Mouse (Mus musculus): ENCODE measurements at regions not wholly inside any gene's neighbourhood (a gene's known extent, or its start where the extent isn't known, plus 50 kb on each side); places are given as distances from the start of the nearest gene placed in this dataset.

DNA sequence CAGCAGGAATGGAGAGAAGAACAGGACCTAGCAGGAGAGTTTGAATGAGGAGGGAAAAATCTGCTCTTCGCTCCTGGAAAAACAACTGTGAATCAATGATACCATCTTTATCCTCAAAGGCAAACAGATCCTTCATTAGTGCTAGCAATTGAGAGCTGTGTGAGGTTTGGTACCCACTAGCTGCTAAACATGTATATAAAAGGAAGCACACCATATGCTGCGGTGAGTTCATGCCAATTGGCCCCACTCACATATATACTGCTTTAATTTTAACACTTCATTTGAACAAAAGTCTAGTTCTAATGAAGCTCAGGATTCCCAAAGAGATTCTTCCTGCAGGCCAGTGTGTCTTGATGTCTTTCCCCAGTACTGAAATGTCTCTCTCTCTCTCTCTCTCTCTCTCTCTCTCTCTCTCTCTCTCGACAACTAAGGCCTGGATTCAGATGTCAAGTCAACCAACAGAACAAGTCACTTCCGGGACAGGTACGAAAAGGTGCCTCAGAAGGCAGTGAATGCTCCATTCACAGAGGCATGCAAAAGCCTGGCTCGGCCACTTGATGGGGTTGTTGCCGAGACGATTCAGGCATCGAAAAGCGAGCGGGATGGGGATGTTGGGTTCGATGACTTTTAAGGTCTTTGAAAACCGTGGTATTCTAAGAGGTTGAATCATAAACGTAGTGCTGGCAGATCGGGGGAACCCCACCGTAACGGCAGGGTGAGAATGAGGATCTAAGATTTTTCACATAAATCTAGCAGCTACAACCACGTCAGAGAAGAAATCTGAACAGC, 226.4 kb upstream of the Nr4a3 start:
- Histone ChIP-seq H3K4me3 (ENCODE audit: low read depth, low read length) (no peak overlapping the region), H3K36me3 (ENCODE audit: control insufficient read depth, insufficient read depth, low read length) (no peaks in the 10 kb centered on the region), H3K27ac (ENCODE audit: low read depth, low read length) (no peak overlapping the region), H3K9ac (ENCODE audit: low read length) (no peak overlapping the region), H3K4me2 (no peak overlapping the region), H3K4me1 (ENCODE audit: control insufficient read depth, insufficient read depth, low read length) (no peaks in the 10 kb centered on the region), H3K27me3 (ENCODE audit: control insufficient read depth, insufficient read depth, low read length) (no peaks in the 10 kb centered on the region), H3K9me3 (ENCODE audit: control insufficient read depth, low read length) (no peaks in the 10 kb centered on the region)
- 91% methylated on average over 18 of the region's 18 CpGs for WGBS
- DNase-seq (ENCODE audit: low spot score, missing footprints) (no peak), ATAC-seq (ENCODE audit: low FRiP score) (no peak)

DNA sequence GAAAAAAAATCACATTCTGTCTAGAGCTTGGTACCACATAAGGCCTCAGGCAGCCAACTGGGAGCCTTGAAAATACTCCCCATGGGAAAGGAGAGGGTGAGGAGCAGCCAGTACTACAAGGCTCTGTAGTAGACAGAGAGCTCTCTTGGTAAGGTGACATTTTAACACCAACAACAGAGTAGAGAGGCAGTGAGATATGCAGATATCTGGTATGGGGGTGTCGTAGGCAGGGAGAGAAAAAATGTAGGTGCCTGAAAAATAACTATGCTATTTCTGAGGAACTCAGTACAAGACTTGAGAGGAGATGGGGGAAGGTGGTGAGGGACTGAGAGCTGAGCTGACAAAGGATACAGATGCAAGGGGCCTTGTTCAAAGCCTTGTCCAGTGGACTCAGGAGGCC, 224.4 kb upstream of the Nr4a3 start:
- 84% methylated on average over 1 of the region's 1 CpGs for WGBS
- H3K36me3 ChIP-seq (ENCODE audit: control insufficient read depth, insufficient read depth, low read length): no peaks in the 10 kb centered on the region
- ATAC-seq (ENCODE audit: low FRiP score) (no peak), DNase-seq (ENCODE audit: low spot score, missing footprints) (no peak)
- no peaks in the 10 kb centered on the region for H3K27me3 ChIP-seq (ENCODE audit: control insufficient read depth, insufficient read depth, low read length)
- H3K4me2 ChIP-seq: no peak overlapping the region
- no peak overlapping the region for H3K27ac ChIP-seq (ENCODE audit: low read depth, low read length)
- no peaks in the 10 kb centered on the region for H3K4me1 ChIP-seq (ENCODE audit: control insufficient read depth, insufficient read depth, low read length)
- H3K9ac ChIP-seq (ENCODE audit: low read length): no peak overlapping the region
- H3K4me3 ChIP-seq (ENCODE audit: low read depth, low read length): no peak overlapping the region
- no peaks in the 10 kb centered on the region for H3K9me3 ChIP-seq (ENCODE audit: control insufficient read depth, low read length)

- Histone ChIP-seq H3K9ac (ENCODE audit: low read length) (no peak overlapping the region), H3K4me3 (ENCODE audit: low read depth, low read length) (no peak overlapping the region), H3K27ac (ENCODE audit: low read depth, low read length) (no peak overlapping the region), H3K27me3 (ENCODE audit: control insufficient read depth, insufficient read depth, low read length) (no peaks in the 10 kb centered on the region), H3K36me3 (ENCODE audit: control insufficient read depth, insufficient read depth, low read length) (no peaks in the 10 kb centered on the region), H3K9me3 (ENCODE audit: control insufficient read depth, low read length) (no peaks in the 10 kb centered on the region), H3K4me1 (ENCODE audit: control insufficient read depth, insufficient read depth, low read length) (no peaks in the 10 kb centered on the region), H3K4me2 (no peak overlapping the region)
- ATAC-seq (ENCODE audit: low FRiP score) (no peak), DNase-seq (ENCODE audit: low spot score, missing footprints) (no peak)
- 86% methylated on average over 9 of the region's 9 CpGs for WGBS
Measured at GRCm38 (mm10) chr4:47823299-47823698, 221.7 kb upstream of the Nr4a3 start.

GRCm38 (mm10) chr4:47824083-47824482, 220.9 kb upstream of the Nr4a3 start:
- no peaks in the 10 kb centered on the region for H3K4me1 ChIP-seq (ENCODE audit: control insufficient read depth, insufficient read depth, low read length)
- H3K4me3 ChIP-seq (ENCODE audit: low read depth, low read length): no peak overlapping the region
- DNase-seq (ENCODE audit: low spot score, missing footprints): no peak
- H3K4me2 ChIP-seq: no peak overlapping the region
- H3K36me3 ChIP-seq (ENCODE audit: control insufficient read depth, insufficient read depth, low read length): no peaks in the 10 kb centered on the region
- no peaks in the 10 kb centered on the region for H3K27me3 ChIP-seq (ENCODE audit: control insufficient read depth, insufficient read depth, low read length)
- no peak for ATAC-seq (ENCODE audit: low FRiP score)
- whole genome bisulfite sequencing: 91% methylated on average over 15 of the region's 15 CpGs
- H3K9me3 ChIP-seq (ENCODE audit: control insufficient read depth, low read length): no peaks in the 10 kb centered on the region
- H3K9ac ChIP-seq (ENCODE audit: low read length): no peak overlapping the region
- H3K27ac ChIP-seq (ENCODE audit: low read depth, low read length): no peak overlapping the region

DNA sequence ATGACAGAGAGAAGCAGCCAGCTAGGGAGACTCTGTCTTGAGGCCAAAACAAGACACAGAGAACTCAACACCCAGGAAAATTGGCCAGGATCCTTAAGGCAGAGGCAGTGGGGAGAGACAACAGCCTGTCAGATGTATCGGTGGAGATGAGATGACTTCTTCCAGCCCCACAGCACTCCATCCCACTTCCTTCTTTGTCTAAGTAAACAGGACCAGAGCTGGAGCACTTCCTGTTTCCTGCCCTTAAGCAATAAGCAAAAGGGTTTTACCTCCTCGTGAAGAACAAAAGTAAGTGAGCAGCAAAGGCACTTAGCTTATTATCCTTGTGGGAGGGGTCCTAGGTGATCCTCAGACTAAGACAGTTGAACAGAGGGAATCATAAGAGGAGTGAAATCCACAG, 212.0 kb upstream of the Nr4a3 start:
- Histone ChIP-seq H3K9ac (ENCODE audit: low read length) (no peak overlapping the region), H3K27me3 (ENCODE audit: control insufficient read depth, insufficient read depth, low read length) (no peaks in the 10 kb centered on the region), H3K9me3 (ENCODE audit: control insufficient read depth, low read length) (no peaks in the 10 kb centered on the region), H3K4me3 (ENCODE audit: low read depth, low read length) (no peak overlapping the region), H3K4me2 (no peak overlapping the region), H3K4me1 (ENCODE audit: control insufficient read depth, insufficient read depth, low read length) (no peaks in the 10 kb centered on the region), H3K36me3 (ENCODE audit: control insufficient read depth, insufficient read depth, low read length) (no peaks in the 10 kb centered on the region), H3K27ac (ENCODE audit: low read depth, low read length) (no peak overlapping the region)
- WGBS: 74% methylated on average over 2 of the region's 2 CpGs
- DNase-seq (ENCODE audit: low spot score, missing footprints) (peak; percentile 44), ATAC-seq (ENCODE audit: low FRiP score) (no peak)

DNA sequence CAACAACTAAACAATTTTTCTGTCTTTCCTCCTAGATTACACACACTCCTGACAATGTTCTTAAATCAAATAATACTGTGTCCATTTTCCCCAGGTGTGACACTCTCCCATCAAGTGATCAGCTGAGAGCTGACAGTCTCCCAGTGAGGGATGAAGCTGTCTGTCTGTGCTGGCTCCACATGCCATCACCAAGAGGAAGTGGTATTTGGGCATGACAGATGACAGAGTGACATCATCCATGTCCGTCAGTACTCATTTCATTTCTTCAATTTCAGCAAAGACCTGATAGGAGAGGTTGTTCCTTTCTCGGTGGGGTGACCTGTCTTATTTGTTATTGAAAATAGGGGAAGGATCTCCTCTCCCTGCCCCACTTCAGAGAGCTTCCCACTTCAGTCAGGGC, 206.5 kb upstream of the Nr4a3 start:
- no peaks in the 10 kb centered on the region for H3K9me3 ChIP-seq (ENCODE audit: control insufficient read depth, low read length)
- DNase-seq (ENCODE audit: low spot score, missing footprints) (peak; percentile 35), ATAC-seq (ENCODE audit: low FRiP score) (no peak)
- H3K27me3 ChIP-seq (ENCODE audit: control insufficient read depth, insufficient read depth, low read length): no peaks in the 10 kb centered on the region
- H3K4me1 ChIP-seq (ENCODE audit: control insufficient read depth, insufficient read depth, low read length): no peaks in the 10 kb centered on the region
- 82% methylated on average over 2 of the region's 2 CpGs for WGBS
- H3K36me3 ChIP-seq (ENCODE audit: control insufficient read depth, insufficient read depth, low read length): no peaks in the 10 kb centered on the region
- no peak overlapping the region for H3K27ac ChIP-seq (ENCODE audit: low read depth, low read length)
- H3K4me2 ChIP-seq: no peak overlapping the region
- H3K9ac ChIP-seq (ENCODE audit: low read length): no peak overlapping the region
- no peak overlapping the region for H3K4me3 ChIP-seq (ENCODE audit: low read depth, low read length)

DNA sequence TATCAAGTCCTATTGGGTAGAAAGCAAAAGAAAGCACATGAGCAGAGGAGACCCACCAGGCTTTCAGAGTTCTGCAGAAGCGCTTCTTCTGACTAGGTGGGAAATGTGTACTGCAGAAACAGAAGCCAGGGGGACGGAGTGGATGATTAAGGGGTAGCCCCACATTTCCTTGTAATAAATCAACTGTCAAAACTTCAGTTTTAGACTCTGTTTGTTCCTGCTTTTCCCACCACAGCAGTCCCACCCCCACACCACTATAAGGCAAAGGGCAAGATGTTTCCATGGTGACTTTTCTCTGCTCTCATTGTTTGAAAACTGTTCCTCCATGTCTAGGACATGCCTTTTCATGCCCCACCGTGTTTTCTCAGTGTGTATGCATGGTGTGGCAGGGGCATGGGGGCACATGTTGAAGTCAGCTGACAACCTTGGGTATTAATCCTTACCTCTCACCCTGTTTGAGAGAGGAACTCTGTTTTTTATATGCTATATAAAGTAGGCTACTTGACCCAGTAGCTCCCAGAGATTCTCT, 202.8 kb upstream of the Nr4a3 start:
- Histone ChIP-seq H3K4me3 (ENCODE audit: low read depth, low read length) (no peak overlapping the region), H3K9me3 (ENCODE audit: control insufficient read depth, low read length) (no peaks in the 10 kb centered on the region), H3K9ac (ENCODE audit: low read length) (no peak overlapping the region), H3K4me2 (no peak overlapping the region), H3K4me1 (ENCODE audit: control insufficient read depth, insufficient read depth, low read length) (no peaks in the 10 kb centered on the region), H3K27me3 (ENCODE audit: control insufficient read depth, insufficient read depth, low read length) (no peaks in the 10 kb centered on the region), H3K27ac (ENCODE audit: low read depth, low read length) (no peak overlapping the region), H3K36me3 (ENCODE audit: control insufficient read depth, insufficient read depth, low read length) (no peaks in the 10 kb centered on the region)
- WGBS: 68% methylated on average over 3 of the region's 3 CpGs
- DNase-seq (ENCODE audit: low spot score, missing footprints) (no peak), ATAC-seq (ENCODE audit: low FRiP score) (no peak)

DNA sequence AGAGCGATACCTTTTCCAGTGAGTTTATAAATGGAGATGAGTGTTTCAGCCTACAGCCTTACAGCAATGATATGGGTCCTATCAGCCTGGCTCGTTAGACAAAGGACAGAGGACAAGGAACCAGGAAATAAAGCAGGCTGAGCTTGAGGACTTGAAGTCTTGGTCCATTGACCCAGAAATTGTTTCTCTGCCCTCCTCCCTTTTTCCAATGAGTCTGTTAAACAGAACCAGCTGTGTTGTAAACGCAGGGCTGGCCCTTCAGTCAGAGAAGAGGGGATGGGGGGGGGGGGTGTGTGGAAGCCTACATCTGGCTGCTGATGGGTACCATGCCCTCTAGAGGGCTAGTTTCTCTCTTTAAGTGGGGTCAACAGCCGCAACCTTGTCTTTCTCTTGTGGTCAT, 199.7 kb upstream of the Nr4a3 start:
- no peaks in the 10 kb centered on the region for H3K36me3 ChIP-seq (ENCODE audit: control insufficient read depth, insufficient read depth, low read length)
- H3K4me2 ChIP-seq: no peak overlapping the region
- no peak for ATAC-seq (ENCODE audit: low FRiP score)
- H3K4me3 ChIP-seq (ENCODE audit: low read depth, low read length): no peak overlapping the region
- no peaks in the 10 kb centered on the region for H3K9me3 ChIP-seq (ENCODE audit: control insufficient read depth, low read length)
- H3K27ac ChIP-seq (ENCODE audit: low read depth, low read length): no peak overlapping the region
- 76% methylated on average over 4 of the region's 4 CpGs for WGBS
- DNase-seq (ENCODE audit: low spot score, missing footprints): no peak
- H3K4me1 ChIP-seq (ENCODE audit: control insufficient read depth, insufficient read depth, low read length): no peaks in the 10 kb centered on the region
- no peaks in the 10 kb centered on the region for H3K27me3 ChIP-seq (ENCODE audit: control insufficient read depth, insufficient read depth, low read length)
- H3K9ac ChIP-seq (ENCODE audit: low read length): no peak overlapping the region

DNA sequence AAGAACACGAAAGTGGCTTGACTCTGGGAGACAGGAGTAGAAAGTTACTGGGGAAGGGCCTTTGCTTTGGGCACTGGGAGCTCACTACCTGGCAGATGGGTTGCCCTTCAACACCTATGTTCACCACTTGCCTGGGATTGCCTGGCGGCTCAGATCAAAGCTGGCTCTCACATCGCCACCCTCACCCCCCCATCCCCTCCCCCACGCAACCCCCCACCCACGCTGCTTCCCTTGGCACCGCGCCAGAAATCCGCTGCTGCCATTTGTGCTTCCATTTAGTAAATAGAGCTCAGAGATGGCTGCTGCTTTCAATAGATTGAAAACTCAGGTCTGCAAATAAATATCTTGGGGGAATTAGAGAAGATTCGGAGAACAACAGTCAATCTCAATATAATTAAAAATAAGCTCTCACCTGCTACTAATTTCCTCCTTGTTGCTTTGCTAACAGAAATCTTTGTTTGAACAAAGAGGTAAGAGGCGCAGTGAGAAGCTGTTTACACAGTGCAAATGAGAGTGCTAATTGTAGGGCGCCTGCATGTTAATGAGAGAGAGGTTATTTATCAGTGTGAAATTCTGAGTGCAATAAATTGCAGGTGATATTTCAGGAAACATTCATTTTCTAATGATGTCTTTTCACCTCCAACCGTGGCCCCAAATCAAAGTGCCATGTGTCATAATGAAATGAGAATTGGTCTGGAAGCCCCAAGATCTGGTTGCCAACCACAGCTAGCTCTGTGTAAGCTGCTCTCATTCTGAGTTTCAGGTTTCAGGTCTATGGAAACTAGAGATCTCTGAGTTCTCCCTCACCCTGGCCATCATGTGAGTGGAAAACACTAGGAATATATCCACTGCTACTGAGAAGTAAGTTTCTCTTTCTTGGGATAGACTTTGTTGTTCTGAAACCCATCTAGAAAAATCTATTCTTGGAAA, 198.3 kb upstream of the Nr4a3 start:
- whole genome bisulfite sequencing: 70% methylated on average over 12 of the region's 12 CpGs
- Histone ChIP-seq H3K4me3 (ENCODE audit: low read depth, low read length) (no peak overlapping the region), H3K4me1 (ENCODE audit: control insufficient read depth, insufficient read depth, low read length) (no peaks in the 10 kb centered on the region), H3K9me3 (ENCODE audit: control insufficient read depth, low read length) (no peaks in the 10 kb centered on the region), H3K9ac (ENCODE audit: low read length) (no peak overlapping the region), H3K27me3 (ENCODE audit: control insufficient read depth, insufficient read depth, low read length) (no peaks in the 10 kb centered on the region), H3K4me2 (no peak overlapping the region), H3K27ac (ENCODE audit: low read depth, low read length) (no peak overlapping the region), H3K36me3 (ENCODE audit: control insufficient read depth, insufficient read depth, low read length) (no peaks in the 10 kb centered on the region)
- DNase-seq (ENCODE audit: low spot score, missing footprints): no peak
- no peak for ATAC-seq (ENCODE audit: low FRiP score)
